Mouse (Mus musculus) testis, adult 2 months (tissue): ENCODE data around the gene Opa3. TPM values are rescaled to one million over a fixed set of nuclear protein-coding genes. Genes with fewer than 3 reads are reported as not detected.
"Not testable (repeated sequence)": the region's sequence is repeated elsewhere in the genome, so short reads cannot be mapped to it uniquely, and the experiment has no call there.

Experiments
- H3K27ac ChIP-seq: fragments of 200-500 bp; 2 replicates; pipeline ENCODE4 v1.5.1; 2012; ENCODE audit warnings: low read depth, low read length; ENCODE audit not compliant: control insufficient read depth, insufficient read depth
- H3K27me3 ChIP-seq: fragments of 200-500 bp; 2 replicates; pipeline ENCODE4 v1.6.1; 2012; ENCODE audit warnings: mild to moderate bottlenecking, low read length, moderate library complexity; ENCODE audit not compliant: control insufficient read depth, insufficient read depth
- H3K36me3 ChIP-seq: fragments of 200-500 bp; 2 replicates; pipeline ENCODE4 v1.6.1; 2012; ENCODE audit warnings: mild to moderate bottlenecking, low read length; ENCODE audit not compliant: control insufficient read depth, insufficient read depth
- H3K4me1 ChIP-seq: fragments of 200-500 bp; 2 replicates; pipeline ENCODE4 v1.6.1; 2012; ENCODE audit warnings: low read length; ENCODE audit not compliant: control insufficient read depth, insufficient read depth
- H3K4me3 ChIP-seq: fragments of 200-500 bp; 2 replicates; pipeline ENCODE4 v1.5.1; 2012; ENCODE audit warnings: low read depth, mild to moderate bottlenecking, low read length, moderate library complexity, mixed read lengths; ENCODE audit not compliant: control insufficient read depth
- CTCF ChIP-seq: fragments of 200-500 bp; IDR thresholded peaks from 2 replicates; pipeline ENCODE4 v1.5.1; 2012; ENCODE audit warnings: low read depth, mild to moderate bottlenecking, inconsistent platforms, low read length, moderate library complexity; ENCODE audit not compliant: control insufficient read depth, insufficient read depth, insufficient replicate concordance
- POLR2A ChIP-seq: fragments of 200-500 bp; IDR thresholded peaks from 2 replicates; pipeline ENCODE4 v1.6.1; 2012; ENCODE audit warnings: low read depth, mild to moderate bottlenecking, inconsistent platforms, low read length, moderate library complexity; ENCODE audit not compliant: control insufficient read depth
- polyA plus RNA-seq: library from polyadenylated mRNA; depleted of rRNA; stranded (reverse); fragments of >200 nt; gene quantifications from 2 replicates; pipeline ENCODE4 v1.2.3, GENCODE M21; 2012

Gene Opa3
- polyA plus RNA-seq, 1 experiment, result 13.6 TPM

DNA sequence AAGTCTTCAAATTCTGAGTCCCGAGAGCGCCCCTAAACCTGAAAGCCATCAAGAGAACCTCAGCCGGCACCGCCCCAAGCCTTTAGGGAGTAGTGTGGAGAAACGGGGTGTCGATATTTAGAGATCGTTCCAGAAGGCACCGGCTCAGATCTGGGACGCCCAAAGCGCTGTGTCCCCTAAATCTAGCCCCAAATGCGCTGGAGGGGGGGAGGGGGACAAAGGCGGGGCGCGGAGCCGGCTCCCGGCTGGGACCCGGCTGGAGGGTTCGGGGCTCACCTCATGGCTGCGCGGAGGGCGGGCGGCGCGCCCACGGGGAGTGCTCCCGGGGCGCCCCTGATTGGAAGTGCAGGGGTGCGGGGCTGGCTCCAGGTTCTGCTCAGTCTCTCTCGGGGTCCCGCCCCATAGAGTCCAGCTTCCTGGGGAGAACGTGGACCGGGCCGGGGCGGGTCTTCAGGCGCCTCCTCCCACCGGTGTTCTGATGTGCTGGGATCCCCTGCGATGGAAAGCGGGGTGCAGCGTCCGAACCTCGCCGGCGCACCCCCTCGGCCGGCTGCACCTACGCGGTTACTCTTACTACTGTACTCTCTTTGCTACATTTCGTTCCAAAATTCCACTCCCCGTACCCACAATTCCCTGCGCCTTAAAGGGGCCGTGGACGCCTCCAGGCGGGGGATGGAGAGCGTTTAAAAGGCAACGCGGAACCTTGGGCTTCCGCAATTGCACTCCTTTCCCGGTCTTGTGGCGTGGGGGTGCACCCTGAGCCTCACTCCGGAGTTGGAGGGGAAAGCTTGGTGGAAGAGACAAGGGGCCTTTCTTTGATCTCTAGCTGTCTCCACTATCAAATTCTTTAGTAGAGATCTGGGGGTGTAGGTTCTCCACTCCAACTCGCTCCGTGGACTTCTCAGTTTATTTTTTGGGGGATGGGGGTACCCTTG, 43.4 kb downstream of the Opa3 start, which contains the start of gene Vasp:
Gene Vasp (minus strand): TSS at position 580 of the 935 bp plus-strand sequence.
- peak; percentile 50 for TF ChIP-seq POLR2A
- no peak for TF ChIP-seq CTCF
- peak within 1 kb of the TSS; percentile 80 for H3K27ac ChIP-seq
- H3K4me1 ChIP-seq, result peaks cover 26% of the 10 kb centered on the region
- H3K27me3 ChIP-seq, result no peaks in the 10 kb centered on the region
- peak within 1 kb of the TSS; percentile 92 for H3K4me3 ChIP-seq
- no peaks in the 10 kb centered on the region for H3K36me3 ChIP-seq

DNA sequence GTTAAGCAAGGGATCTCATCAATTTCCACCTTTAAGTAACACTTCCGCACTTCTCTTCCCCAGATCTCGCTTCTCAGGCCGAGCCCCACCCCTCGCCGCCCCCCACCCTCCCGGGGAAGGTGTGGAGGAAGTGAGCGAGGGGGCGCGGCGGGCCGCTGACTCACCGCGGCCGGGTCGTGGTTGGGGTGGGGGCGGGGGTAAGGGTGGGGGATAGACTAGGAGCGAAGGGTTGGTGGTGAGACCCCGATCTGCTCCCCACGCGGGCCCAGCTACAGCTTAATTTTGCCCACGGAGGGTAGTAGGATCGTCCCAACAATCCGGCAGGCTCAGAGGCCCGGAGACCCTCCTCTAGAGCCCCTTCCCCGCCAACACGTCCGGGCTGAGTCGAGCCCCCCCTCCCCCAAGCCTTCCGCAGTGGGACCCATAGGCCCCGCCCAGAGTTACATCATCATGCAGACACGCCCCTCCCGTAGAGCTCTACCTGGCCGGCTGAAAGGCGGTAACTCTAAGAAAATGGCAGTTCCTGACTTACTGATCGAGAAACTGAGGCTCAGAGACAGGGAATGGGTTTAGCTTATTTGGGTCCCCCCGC, 44.1 kb downstream of the Opa3 start:
- TF ChIP-seq CTCF, result no peak
- TF ChIP-seq POLR2A, result no peak
- H3K27ac ChIP-seq, result peak overlapping the region; percentile 33
- H3K36me3 ChIP-seq, result no peaks in the 10 kb centered on the region
- H3K4me3 ChIP-seq, result peak overlapping the region; percentile 92
- H3K27me3 ChIP-seq, result no peaks in the 10 kb centered on the region
- peaks cover 26% of the 10 kb centered on the region for H3K4me1 ChIP-seq

DNA sequence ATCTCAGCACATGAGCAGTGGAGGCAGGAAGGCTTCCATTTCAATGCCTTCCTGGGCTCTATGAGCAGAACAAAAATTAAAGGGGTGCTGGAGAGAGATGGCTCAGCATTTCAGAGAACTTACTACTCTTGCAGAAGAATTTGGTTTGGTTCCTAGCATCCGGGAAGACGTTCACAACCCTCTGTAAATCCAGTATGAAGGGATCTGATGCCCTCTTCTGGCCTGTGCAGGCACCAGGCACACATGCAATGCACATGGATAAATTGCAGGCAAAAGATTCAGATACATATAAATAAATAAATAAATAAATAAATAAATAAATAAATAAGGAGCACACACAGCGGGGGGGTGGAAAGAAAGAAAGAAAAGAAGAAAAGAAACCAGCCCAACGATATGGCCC, 48.1 kb downstream of the Opa3 start:
- H3K27ac ChIP-seq, result no peak overlapping the region
- H3K36me3 ChIP-seq, result no peaks in the 10 kb centered on the region
- peaks cover 20% of the 10 kb centered on the region for H3K4me1 ChIP-seq
- no peak overlapping the region for H3K4me3 ChIP-seq
- no peaks in the 10 kb centered on the region for H3K27me3 ChIP-seq
- TF ChIP-seq CTCF (no peak), POLR2A (no peak)

DNA sequence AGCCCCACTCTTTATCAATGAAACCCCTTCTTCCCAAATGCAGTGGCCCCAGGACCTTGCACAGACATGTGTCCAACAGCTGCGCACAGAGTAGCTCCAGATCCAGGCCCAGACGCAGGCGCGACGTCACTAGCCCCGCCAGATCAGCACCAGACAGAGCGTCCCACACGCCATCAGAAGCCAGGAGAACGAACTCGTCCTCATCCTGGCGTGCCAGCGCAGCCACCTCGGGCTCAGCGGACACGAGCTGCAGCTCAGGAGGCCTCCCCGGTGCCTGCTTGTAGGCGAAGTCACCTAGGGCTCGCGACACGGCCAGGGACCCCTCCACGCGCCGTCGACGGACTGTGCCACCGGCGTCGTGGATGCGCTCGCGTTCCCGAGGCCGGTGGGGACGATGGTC, 50.9 kb downstream of the Opa3 start:
- no peaks in the 10 kb centered on the region for H3K36me3 ChIP-seq
- TF ChIP-seq CTCF (no peak), POLR2A (no peak)
- H3K27me3 ChIP-seq, result no peaks in the 10 kb centered on the region
- peaks cover 14% of the 10 kb centered on the region for H3K4me1 ChIP-seq
- H3K27ac ChIP-seq, result no peak overlapping the region
- H3K4me3 ChIP-seq, result peak overlapping the region; percentile 63

DNA sequence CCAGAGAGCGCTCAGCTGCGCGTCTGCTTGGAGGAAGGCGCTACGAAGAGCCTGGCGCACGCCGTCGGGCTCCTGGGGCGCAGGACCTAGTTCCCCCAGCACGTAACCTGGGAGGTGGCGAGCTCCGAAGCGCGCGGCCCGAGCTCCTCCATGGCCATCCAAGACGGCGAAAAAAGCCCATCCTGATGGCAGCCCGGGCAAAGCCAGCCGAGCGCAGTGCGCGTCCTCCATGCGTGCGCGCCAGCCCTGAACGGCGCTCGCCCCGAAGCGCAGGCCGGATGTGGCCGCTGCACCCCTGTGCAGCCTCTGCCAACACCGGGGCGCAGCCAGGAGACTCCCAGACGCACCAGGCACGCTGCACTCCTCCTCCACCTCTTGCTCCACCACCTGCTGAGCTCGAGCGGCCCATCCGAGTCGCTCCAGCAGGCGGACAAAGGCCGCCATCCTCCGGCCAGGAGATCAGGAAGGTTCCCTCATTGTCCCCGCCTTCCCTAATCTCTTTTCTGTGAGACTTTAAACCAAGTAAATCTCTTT, 51.5 kb downstream of the Opa3 start, which contains the start of gene Ppm1n:
Gene Ppm1n (minus strand): TSS at position 484 of the 534 bp plus-strand sequence.
- no peaks in the 10 kb centered on the region for H3K36me3 ChIP-seq
- TF ChIP-seq CTCF, result no peak
- no peak for TF ChIP-seq POLR2A
- H3K27me3 ChIP-seq, result no peaks in the 10 kb centered on the region
- H3K4me1 ChIP-seq, result peaks cover 14% of the 10 kb centered on the region
- H3K4me3 ChIP-seq, result peak within 1 kb of the TSS; percentile 63
- no peak within 1 kb of the TSS for H3K27ac ChIP-seq

DNA sequence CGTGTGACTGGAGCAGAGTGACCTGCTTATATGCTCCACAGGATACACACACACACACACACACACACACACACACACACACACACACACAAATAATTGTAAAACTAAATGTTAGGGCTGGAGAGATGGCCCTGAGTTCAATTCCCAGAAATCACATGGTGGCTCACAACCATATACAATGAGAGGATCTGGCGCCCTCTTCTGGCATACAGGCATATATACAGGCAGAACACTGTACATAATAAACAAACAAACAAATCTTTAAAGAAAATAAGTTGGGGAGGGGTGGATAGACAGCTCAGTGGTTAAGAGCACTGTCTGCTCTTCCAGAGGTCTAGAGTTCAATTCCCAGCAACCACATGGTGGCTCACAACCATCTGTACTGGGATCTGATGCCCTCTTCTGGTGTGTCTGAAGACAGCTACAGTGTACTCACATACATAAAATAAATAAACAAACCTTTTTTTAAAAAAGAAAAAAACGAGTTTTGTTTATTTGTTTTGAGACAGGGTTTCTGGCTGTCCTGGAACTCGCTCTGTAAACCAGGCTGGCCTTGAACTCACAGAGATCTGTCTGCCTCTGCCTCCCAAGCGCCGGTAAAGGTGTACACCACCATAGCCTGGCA, 53.7 kb downstream of the Opa3 start:
- H3K36me3 ChIP-seq, H3K27me3 ChIP-seq, H3K27ac ChIP-seq: not testable (repeated sequence)
- Histone ChIP-seq H3K4me3 (peak overlapping the region; percentile 62), H3K4me1 (peaks cover 15% of the 10 kb centered on the region)

DNA sequence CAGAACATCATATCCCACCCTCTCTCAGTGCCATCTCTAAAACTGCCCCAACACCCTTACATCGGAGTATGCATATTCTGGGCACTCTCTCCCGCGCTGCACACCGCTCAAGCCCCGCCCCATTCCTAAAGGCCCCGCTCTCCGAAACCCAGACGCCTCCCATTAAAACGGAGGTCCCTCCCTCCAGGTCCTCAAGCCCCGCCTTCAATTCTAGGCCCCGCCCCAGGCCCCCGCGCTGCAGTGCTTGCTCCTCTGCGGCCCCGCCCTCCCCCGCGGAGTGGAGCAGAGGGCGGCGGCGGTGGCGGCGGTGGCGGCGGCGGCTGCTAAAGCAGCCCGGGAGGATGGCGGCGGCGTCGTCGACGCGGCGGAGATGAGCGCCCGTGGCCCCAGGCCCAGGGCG, 54.3 kb downstream of the Opa3 start, which contains the start of gene Rtn2:
Gene Rtn2 (plus strand): TSS at position 240 of the 400 bp plus-strand sequence.
- no peak within 1 kb of the TSS for H3K27ac ChIP-seq
- TF ChIP-seq POLR2A (no peak), CTCF (no peak)
- no peaks in the 10 kb centered on the region for H3K36me3 ChIP-seq
- H3K27me3 ChIP-seq, result no peaks in the 10 kb centered on the region
- peaks cover 19% of the 10 kb centered on the region for H3K4me1 ChIP-seq
- H3K4me3 ChIP-seq, result peak within 1 kb of the TSS; percentile 62
